Mouse (Mus musculus) left cerebral cortex, postnatal 4 days (tissue): Measurements from ENCODE around the gene Muc3. TPM values are rescaled to one million over a fixed set of nuclear protein-coding genes. Genes with fewer than 3 reads are reported as not detected.
"Not testable (repeated sequence)": the region's sequence is repeated elsewhere in the genome, so short reads cannot be mapped to it uniquely, and the experiment has no call there.

Source experiments
- DNase-seq: peaks from one replicate; pipeline ENCODE4 v3.0.0-alpha.2; 2022
- intact Hi-C: fragments of 180-260 bp; cut with DNase I; formaldehyde crosslinking; loops from one replicate; pipeline ENCODE4 v1.15.1; 2025
- total RNA-seq, 2 experiments: library from RNA; stranded (reverse); gene quantifications; 2 replicates each; pipeline ENCODE4 v1.2.3; 2021

The Muc3 gene
- total RNA-seq: not detected

DNA sequence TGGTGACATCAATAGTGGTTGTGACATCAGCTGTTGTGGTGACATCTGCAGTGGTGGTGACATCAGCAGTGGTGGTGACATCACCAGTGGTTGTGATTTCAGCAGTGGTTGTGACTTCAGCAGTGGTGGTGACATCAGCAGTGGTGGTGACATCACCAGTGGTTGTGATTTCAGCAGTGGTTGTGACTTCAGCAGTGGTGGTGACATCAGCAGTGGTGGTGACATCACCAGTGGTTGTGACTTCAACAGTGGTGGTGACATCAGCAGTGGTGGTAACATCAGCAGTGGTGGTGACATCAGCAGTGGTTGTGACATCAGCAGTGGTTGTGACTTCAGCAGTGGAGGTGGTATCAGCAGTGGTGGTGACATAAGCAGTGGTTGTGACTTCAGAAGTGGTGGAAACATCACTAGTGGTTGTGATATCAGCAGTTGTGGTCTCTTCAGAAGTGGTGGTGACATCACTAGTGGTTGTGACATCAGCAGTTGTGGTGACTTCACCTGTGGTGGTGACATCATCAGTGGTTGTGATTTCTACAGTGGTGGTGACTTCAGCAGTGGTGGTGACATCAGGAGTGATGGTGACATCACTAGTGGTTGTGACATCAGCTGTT is at the start of gene Muc3:
Muc3 (minus strand) TSS at position 51 of the 611 bp plus-strand sequence.
- DNase-seq, intact Hi-C loops: not testable (repeated sequence)

DNA sequence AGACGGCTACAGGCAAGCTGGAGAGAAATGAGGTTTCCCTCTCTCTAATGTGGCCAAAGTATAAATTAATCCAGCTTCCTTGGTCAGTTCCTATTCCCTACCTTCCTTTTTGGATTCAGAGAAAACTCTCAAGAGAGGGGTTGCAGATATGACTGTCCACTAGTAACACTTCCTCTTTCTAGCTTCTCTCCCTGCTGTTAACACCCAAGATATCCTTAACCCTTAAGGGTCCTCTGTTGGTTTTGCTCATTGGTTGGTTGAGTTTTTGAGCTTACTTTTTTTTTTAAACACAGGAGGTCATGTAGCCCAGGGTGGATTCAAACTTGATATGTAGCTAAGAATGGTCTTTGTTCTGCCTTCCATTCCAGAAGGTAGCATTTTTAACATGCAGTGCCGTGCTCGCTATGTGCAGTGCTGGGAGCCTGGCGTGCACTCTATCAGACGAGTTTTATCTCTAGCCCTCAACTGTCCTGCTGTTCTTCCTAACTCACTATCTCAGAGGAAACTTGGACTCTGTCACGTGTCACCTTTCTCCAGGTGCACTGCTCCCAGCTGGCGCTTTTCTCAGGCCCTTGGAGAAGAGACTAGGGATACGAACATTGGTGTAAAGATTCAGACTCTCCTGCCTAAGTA is 45.5 kb upstream of the Muc3 start:
- intact Hi-C loops: no loop called here
- DNase-seq: no peak

DNA sequence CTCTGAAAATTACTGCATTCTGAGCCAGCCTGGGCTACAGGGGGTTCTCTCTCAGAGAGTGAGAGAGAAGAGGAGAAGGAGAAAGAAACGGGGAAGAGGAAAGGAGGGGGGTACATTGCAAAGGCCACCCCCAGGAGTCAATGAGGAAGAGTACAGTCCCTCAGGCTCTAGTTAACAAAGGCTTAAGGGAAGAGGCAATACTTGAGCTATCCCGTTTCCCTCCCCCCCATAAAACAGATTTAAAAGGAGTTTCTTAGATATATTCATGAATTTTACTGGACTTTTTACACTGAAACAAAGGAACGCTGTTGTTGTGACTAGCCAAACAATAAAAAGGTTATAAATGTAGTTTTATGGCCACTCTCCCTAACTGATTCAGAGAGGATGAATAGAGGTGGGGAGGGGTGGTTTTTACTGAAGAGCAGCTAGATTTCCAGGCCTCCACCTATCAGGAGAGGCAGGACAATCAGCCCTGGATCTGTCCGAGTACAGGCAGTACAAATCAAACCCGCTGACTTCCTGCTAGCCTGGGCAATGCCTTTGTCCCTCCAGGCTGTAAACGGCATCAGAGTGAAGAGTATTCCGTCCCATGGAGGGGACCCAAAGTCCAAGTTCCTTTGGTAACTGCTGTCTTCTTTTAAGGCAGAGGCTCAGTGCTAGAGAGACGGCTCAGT is 44.3 kb upstream of the Muc3 start:
- intact Hi-C loops: no loop called here
- DNase-seq: no peak

DNA sequence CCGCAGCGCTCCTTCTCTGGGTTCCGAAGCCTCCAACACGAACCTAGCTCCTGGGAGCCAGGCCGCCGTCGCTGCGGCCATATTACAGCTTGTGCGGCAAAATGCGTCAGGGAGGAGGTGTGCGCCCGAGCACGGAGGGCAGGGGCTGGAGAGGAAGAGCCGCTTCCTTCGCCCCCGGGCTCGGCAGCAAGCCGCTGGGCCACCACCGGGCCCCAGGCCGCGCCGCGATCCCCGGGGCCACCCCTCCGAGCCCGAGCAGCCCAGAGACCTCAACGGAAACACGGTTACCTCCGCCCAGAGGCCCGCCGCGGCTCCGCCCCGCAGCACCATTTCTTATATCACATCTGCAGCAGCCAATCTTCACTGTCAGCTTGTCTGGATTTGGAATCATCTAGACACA is 40.2 kb upstream of the Muc3 start:
- no peak for DNase-seq
- intact Hi-C loops: no loop called here

DNA sequence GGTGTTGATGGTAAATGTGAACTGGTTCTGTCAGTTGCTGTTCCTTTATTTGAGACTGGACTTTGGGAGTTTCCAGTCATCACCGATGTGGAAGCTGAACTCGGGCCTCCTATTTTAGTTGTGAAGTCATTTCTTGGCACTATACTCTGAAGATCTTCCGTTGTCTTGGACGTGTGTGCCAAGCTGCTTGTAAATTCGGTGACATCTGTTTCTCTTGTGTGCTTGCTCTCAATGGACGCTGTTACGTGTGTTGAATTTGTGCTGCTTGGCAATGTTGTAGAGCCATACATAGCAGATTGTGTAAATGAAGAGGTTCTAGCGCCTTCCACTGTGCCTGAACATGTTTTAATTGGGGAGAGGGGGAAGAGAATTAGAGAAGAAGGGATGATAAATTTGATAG is 36.2 kb upstream of the Muc3 start:
- DNase-seq: no peak
- intact Hi-C loops: no loop called here

DNA sequence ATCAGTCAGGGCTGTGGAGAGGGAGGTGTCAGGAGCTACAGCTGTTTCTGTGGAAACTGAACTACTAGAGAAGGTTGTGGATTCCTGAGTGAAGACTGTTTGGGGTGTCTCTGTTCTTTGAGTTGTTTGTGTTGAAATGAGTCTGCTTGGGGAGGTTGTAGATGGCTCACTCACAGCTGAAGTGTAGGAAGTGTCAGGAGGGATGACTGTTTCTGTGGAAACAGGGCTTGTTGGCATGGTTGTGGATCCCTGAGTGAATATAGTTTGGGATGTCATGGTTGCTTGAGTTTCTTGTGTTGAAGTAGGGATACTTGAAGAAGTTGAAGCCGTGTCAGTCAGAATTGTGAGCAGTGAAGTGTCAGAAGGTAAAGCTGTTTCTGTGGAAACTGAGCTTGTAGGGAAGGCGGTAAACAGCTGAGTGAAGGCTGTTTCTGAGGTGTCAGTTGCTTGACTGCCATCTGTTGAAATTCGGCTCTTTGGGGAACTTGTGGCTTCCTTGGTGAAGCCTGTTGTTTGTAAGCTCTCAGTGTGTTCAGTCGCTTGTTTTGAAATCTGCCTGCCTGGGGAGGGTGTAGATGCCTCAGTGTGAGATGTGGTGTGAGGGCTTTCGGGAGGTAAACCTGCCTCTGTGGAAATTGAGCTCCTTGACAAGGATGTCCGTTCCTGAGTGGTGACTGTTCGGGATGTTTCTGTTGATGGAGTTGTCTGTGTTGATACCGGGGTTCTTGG is 30.7 kb upstream of the Muc3 start:
- no peak for DNase-seq
- intact Hi-C loops: no loop called here

DNA sequence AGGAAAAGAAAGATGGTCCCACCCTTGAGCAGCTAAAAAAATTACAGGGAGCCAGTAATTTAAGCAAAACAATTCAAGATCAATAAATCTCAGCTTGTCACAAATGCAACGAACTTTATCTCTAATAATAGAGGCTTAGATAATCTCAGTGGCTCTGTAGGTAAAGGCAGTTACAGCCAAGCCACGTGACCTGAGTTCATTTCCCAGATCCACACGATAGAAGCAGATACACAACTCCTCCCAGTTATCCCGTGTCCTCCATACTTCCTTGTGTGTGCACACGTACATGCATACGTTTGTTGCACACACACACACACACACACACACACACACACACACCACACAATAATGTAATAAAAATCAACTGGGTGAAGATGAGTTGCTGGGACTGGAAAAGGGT is 24.8 kb upstream of the Muc3 start:
- intact Hi-C loops: no loop called here
- DNase-seq: no peak

DNA sequence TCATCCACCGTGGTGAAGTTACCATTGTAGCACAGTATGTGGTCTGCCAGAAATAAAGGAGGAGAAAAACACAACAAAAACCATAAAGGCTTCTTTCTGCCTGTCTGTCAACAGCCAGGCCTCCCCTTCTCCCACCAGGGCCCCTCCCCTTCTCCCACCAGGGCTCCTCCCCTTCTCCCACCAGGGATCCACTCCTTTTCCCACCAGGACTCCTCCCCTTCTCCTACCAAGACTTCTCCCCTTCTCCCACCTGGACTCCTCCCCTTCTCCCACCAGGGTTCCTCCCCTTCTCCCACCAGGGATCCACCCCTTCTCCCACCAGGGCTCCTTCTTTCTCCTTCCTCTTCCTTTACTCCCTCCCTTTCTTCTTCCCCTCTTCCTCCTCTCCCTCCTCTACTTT is 23.5 kb upstream of the Muc3 start:
- DNase-seq: no peak
- intact Hi-C loops: no loop called here

DNA sequence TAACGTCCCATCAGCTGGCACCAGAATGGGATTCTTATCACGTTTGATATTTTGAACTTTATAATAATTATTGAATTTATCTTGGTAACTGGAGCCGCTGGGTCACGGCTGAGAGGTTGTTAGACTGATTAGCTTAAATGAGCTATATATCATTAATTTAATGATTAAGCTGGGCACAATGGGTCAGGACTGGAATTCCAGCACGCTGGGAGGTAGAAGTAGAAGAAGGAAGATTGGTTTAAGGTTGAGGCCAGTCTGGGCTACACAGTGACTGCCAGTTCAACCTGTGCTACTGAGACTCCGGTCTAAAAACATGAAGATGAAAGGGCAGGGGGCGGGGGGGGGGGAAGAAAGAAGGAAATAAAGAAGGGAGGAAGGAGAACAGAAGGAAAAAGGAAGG is 22.4 kb upstream of the Muc3 start:
- no peak for DNase-seq
- intact Hi-C loops: no loop called here

DNA sequence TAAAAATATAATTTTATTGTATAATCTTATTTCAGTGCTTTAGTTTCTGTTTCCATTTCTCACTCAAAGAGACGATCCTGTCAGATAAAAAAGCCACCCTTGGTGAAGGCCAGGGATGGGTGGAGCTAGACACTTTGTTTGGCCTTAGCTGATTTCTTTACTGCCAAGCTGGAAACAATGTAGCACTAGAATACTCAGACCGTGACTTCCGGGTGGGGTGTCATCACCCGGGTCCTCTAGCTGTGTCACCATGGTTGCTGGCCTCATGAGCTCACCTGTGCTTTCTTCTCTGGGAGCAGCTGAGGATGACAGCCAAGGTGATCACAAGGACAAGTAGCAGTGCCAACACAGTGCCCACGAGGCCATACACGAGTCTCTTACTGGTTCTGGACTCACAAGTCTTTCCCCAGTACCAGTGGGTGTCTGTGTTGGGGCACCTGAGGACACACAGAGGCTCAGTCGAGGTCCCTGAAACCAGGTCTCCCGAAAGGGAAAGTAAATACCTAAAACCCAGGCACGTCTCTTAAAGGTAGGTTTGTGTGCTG is 21.8 kb upstream of the Muc3 start:
- intact Hi-C loops: no loop called here
- DNase-seq: no peak

DNA sequence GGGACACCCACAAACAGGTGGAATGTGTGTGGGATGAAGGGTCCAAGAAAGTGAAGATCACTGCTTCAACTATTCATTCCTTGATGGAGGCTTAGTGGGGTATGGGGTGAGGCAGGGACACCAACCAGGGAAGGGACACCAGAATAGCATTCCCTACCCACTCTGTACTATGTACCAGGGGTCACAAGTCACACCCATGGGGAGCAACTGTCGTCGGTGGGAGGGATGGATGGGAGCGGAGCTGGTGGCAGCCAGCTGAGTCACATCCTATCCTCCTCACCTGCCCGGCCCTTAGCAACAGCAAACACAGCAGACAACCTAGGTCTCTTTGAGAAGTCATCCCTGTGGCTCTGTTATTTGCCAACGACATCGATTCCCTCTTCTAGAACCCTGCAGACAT is 18.4 kb upstream of the Muc3 start:
- intact Hi-C loops: no loop called here
- no peak for DNase-seq

DNA sequence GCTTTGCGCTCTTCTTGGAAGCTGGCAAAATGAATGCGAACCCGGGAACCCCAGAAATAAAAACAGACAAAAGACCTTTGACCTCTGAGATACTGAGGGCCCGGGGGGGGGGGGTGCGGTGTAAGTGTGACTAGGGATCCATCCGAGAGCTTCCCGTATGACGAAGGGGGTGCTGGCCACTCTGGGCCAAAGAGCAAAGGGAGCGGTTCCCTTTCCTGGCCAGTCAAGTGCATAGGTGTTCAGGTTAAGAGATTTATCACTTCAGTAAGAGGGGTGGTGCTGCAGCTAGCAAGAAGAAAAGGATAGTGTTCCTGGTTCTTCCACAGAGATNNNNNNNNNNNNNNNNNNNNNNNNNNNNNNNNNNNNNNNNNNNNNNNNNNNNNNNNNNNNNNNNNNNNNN is 16.9 kb upstream of the Muc3 start:
- intact Hi-C loops: no loop called here
- DNase-seq: no peak

DNA sequence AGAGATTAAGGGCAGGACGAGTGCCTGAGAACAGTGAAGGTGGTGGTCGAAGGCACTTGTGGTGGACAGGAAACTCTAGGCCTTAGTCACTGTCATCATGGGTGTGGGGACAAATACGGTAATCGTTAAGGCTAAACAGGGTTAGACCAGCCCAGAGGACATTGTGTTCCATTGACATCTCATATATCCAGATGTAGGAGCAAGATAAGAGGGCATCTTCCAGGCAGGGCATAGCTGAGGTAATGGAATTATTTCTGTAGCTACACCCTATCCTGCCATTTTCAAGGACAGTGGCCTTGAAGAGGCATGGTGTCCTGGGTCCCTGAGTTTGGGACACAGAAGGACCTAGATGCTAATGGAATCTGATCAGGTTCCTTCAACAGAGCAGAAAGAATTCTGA is 12.7 kb upstream of the Muc3 start:
- no peak for DNase-seq
- intact Hi-C loops: no loop called here

DNA sequence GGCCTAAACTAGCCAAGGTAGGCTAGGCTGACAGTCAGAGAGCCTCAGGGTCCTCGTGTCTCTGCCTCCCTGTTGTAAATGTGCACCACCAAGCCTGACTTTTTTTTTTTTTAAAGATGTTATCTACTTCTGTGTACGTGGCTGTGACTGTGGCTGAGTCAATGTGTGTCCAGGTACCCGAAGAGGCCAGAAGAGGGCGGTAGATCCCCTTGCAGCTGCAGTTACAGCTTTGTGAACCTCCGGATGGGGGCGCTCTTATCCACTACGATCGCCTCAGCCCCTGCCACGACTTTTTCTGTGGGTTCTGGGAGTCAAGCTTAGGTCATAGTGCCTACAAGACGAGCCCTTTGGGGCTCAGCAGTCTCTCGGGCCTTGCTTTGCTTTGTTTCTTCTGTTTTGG is 10.3 kb upstream of the Muc3 start:
- intact Hi-C loops: no loop called here
- peak; percentile 32 for DNase-seq

DNA sequence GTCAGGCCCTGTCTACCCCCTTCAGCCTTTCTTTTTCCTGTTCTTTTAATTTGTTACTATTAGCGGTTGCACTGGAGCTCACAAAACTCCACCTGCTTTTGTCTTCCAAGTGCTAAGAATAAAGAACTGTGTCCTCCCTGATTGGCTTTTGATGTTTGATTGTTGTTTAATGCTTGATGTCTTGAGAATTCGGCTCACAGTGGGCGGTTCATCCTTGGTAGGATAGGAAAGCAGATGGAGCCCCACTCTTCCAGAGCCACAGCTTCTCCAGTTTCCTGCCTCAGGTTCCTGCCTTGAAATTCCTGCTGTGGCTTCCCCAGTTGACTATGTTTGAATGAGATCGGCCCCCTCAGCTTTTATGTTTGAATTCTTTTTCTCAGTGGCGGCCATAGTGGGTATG is 4.2 kb upstream of the Muc3 start:
- intact Hi-C loops: no loop called here
- no peak for DNase-seq

DNA sequence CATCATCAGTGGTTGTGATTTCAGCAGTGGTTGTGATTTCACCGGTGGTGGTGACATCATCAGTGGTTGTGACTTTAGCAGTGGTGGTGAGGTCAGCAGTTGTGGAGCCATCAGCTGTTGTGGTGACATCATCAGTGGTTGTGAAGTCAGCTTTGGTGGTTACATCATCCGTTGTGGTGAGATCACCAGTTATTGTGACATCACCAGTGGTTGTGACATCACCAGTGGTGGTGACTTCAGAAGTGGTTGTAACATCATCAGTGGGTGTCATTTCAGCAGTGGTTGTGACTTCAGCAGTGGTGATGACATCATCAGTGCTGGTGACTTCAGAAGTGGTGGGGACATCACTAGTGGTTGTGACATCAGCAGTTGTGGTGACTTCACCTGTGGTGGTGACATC is 3.5 kb upstream of the Muc3 start:
- no peak for DNase-seq
- intact Hi-C loops: no loop called here

DNA sequence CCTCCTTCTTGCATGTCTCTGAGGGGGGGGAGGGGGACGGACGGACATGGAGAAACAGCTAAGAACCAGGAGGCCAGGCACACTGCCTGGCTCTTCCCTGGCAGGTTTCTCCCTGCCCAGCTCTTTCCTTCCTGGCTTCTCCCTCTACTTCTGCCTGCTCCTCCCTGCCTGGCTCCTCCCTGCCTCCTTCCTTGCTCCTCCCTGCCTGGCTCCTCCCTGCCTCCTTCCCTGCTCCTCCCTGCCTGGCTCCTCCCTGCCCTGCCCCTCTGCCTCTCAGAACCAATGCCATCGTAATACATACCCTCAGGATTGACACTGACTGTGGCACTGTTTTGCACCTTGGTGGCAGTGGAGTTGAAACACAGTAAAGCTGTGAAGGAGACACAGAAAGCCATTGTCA is 8.3 kb downstream of the Muc3 start:
- intact Hi-C loops: no loop called here
- DNase-seq: no peak

DNA sequence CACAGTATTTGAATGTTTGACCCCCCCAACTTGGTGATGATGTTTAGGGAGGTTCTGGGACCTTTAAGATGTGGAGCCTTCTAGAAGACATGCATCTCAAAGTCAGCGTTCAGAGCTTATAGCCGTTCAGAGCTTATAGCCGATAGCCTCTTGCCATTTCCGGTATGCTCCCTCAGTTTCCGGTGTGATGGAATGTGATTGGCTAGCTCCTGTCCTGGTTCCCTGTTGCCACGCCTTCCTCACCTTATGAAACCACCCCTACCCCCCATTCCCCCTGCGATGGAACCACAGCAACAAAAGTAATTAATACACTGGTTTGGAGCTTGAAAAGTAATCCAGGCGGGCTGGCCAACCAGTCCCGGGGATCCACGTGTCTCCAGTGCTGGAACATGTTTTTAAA is 10.1 kb downstream of the Muc3 start:
- DNase-seq: no peak
- intact Hi-C loops: no loop called here

DNA sequence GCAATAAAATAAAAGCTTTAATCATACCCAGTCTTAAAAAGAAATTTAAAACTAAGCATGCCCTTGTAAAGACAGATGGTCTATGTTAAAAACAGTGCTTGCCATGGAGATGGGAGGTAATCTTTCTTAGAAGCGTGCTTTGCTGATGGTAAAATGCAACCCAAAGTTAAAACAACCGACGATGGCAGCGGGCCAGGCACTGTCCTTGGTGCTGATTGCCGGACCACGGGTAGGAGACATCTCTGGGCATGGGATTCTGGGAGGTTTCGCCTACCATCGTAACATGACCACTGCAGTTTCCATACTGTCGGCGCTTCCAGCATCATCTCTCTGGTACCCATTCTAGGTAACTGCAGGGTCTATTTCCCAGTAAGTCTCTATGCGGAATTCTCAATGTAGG is 14.2 kb downstream of the Muc3 start:
- intact Hi-C loops: no loop called here
- no peak for DNase-seq

DNA sequence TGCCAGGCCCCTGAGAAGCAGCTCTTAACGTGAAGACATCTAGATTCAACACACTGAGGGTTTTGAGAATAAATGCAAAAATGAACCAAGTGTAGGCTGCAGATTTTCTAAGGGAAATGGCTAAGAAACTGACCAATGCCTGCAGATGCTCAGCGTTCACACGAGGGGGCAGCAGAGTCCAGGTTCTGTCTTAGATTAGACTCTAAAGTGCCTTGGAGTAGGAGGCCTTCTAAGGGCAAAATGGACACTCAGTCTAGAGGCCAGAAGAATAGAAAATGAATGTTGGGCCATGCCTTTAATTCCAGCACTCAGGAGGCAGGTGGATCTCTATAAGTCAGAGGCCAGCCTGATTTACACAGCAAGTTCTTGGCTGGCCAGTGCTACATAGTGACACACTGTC is 17.6 kb downstream of the Muc3 start:
- intact Hi-C loops: loop anchor here (2.0 kb wide), 1 partner anchor 153 kb away; no protein-coding TSS in a partner anchor
- peak; percentile 44 for DNase-seq

DNA sequence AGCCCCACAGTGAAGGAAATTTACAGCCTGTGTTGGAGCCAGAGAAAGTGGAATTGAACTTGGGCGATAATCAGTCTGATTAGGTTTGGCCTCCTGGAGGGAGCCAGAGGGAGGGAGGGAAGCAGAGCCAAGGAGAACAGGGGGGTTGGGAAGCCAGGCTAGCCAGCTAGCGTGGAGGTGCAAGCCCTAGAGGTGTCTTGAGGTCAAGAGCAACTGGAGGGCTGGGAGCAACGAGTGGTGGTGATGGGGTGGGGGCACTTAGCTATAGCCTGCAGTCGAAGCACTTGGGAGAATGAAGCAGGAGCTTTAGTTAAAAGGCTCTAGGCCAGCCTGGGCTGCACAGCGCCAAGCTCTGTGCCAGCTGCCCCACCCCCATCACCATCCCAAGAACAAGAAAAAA is 19.8 kb downstream of the Muc3 start:
- DNase-seq: no peak
- intact Hi-C loops: no loop called here

DNA sequence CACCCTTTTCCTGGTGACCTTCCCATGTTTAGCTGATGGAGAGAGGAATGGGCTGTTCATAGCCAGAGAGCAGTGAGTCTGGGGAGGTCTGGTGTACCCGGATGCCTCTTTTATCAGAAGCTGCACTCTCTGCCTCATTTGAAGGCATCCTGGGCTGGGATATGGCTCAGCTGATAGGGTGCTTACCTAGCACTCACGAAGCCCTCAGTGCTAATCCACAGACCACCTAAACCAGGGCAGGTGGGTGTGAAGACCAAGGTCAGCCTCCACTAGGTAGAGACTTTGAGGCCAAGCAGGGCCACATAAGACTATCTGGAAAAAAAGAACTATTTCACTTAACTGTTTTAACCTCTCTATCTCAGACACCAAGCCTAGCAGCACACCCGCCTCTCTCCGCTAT is 25.6 kb downstream of the Muc3 start:
- intact Hi-C loops: no loop called here

More for the DNA sequence above, 25.6 kb downstream of the Muc3 start:
- no peak for DNase-seq
